Mouse (Mus musculus): Measurements from ENCODE around the gene Asic2. TPM values are rescaled to one million over a fixed set of nuclear protein-coding genes. Genes with fewer than 3 reads are reported as not detected.
"Not testable (repeated sequence)": the region's sequence is repeated elsewhere in the genome, so short reads cannot be mapped to it uniquely, and the experiment has no call there.

The Asic2 gene
- total RNA-seq, 2 experiments from 2014 or later, result 73.7 to 79.1 TPM

DNA sequence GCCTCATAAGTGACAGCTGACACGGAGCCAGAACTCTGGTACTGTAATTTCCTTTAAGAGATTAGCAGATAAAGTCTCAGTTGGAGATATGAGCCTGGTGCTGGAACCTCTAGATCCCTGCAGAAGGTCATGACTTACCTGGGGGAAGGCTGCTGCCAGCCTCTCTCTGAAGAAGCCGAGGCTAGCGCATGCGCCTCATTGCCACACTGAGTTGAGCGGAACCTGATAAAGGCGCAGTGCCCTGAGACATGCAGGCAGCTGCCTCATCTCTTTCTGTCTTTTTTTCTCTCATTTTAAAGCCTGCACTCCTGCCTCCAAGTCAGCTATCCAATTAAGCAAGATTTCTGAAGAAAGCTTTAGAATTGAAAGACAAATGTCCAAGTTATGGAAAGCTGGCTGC lies 551.9 kb downstream of the Asic2 start:
- no peak for DNase-seq (ENCODE audit: low spot score in 2 of 2)
- intact Hi-C loops (cut with DNase I), result no loop called here

DNA sequence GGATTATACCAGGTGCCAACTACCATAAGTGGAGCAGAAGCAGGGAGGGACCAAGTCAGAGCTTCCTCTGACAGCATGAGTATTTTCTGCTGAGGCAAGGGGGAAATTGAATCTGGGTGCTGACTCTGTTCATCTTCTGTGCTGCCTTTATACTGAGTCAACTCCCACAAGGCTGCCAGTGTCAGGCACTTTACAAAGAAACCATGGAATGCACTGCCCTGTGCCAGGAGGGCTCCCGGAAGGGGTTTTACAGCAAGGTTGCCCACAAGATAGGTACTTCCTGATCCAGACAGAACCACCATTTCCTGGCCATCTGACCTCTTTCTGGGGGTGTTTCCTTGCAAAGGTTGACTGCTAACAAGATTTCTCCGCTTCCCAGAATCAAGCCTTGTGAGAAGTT lies 553.7 kb downstream of the Asic2 start:
- intact Hi-C loops (cut with DNase I), result no loop called here
- DNase-seq (ENCODE audit: low spot score in 2 of 2), result no peak

DNA sequence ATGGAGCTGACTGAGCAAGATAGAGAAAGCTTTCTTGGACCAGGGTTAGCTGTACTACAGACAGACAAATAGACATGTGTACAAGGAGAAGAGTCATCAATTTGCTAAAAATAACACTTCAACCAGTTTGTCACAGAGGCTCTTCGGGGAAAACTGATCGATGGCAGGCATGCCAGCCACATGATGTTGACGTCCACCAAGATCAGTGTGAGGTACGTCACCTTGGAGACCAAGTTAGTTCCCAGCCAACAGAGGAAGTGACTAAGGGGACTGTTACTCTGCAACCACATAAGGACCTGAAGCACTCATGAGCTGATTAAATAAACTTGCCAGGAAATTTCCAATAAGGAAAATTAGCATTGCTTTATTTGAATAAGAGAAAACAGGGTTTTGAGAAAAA lies 557.0 kb downstream of the Asic2 start:
- no peak for DNase-seq (ENCODE audit: low spot score in 2 of 2)
- intact Hi-C loops (cut with DNase I), result no loop called here

DNA sequence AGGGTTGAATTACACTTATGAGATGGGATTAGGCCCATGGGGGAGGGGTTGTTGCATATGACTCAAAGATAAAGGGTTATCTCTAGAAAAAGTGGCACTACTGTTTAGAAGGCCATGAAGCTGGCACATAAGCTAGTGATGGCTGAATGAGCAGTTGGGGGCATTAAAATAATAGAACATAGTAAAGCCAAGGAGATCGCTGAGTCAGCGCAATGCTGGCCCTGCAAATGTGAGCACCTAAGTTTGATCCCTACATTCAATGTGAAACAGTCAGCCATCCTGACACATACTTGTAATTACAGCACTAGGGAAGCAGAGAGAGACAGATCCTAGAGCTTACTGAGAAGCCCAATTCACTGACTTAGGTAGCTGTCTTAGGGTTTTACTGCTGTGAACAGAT lies 562.3 kb downstream of the Asic2 start:
- intact Hi-C loops (cut with DNase I), result no loop called here
- DNase-seq (ENCODE audit: low spot score in 2 of 2), result no peak

DNA sequence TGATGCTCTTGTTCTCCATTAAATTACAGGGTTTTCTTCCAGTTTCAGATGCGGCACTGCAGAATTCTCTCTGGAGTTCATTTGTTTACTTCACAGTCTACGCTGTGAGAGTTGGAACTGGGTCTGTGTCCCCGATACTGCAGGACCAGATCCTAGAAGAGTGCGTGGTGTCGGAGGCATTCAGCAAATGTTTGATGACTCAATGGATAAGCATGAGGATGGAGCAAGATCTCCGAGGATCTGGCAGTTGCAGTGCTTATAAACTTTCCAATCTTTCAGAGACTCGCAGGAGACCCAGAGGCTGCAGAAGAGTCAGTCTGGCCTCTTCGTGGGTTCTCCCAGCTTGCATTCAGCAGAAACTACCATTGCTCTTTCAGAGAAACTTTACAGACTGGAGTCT lies 566.0 kb downstream of the Asic2 start:
- intact Hi-C loops (cut with DNase I), result no loop called here
- no peak for DNase-seq (ENCODE audit: low spot score in 2 of 2)

DNA sequence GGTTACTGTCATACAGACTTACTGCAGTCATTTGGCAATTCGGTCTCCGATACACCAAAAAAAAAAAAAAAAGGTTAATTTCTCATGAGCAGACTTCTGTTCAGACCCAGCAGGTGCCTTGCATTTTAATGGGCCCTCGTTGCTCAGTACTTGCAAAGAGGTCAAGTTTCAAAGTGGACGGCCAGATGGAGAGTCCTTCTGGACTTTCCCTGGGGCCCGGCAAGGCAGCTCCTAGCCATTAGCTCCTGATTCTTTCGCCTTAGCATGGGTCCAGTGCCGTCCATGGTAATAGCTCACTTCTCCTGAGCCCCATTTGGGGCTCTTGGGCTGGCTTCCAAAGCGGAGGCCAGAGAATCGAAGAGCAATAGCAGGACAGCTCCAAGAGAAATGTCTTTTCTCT lies 575.4 kb downstream of the Asic2 start:
- intact Hi-C loops (cut with DNase I), result no loop called here
- DNase-seq (ENCODE audit: low spot score in 2 of 2), result no peak

DNA sequence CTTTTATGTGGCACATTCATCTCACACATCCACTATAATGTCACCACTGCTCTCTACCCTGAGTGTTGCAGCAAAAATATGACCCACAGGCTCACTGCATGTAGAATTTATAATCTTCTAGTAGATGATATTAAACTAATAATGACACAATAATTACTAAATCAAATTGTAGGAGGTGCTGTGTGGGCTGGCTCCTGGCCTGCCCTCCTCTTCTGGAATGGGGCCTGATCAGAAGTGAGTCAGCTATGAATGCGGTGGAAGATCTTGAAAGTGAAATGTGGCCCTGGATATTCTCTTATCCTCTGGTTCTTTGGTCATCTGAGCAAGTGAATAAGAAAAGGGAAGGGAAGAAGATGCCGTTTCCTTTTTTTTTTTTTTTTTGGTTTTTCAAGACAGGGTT lies 582.1 kb downstream of the Asic2 start:
- DNase-seq (ENCODE audit: low spot score in 2 of 2), result no peak
- intact Hi-C loops (cut with DNase I), result no loop called here

DNA sequence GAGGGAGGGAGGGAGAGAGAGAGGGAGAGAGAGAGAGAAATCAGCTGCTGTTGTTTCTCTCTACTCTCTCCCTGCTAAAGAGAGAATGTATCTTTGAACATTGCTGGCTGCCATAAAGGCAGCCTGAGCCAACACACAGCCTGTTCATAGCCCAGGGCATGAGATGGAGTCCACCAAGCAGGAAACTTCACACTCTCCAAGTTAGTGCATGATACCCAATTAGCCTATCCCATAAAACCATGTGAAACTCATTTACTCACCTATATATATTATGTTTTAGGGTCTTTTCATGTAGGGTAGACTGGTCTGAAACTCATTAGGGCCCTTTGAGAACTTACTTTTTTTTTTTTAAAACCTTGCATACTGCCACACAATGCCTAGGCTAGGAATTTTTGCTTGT lies 582.7 kb downstream of the Asic2 start:
- intact Hi-C loops (cut with DNase I), result no loop called here
- DNase-seq (ENCODE audit: low spot score in 2 of 2), result no peak

DNA sequence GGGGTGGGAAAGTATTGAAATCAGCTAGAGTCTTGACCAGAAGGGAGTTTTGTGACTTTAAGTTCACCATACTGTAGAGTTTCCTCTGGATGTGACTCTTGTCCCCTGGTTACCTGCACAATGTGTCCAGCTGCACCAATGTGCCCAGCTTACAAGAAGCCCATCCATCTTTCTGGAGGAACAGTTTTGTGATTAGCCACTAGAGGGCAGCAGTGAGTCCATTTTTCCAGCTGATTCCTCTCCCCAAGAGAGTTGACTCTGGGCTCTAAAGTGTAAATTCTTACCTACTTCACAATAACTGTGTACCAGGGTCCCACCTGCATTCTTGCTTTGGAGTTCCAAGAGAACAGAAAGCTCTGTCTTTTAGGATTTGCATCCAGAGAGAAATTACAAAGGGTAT lies 593.4 kb downstream of the Asic2 start:
- intact Hi-C loops (cut with DNase I), result loop anchor here (5.0 to 10.0 kb wide), 6 partner anchors 82 to 468 kb away; no protein-coding TSS in a partner anchor
- DNase-seq (ENCODE audit: low spot score in 2 of 2), result peak; percentile 28 to 54

DNA sequence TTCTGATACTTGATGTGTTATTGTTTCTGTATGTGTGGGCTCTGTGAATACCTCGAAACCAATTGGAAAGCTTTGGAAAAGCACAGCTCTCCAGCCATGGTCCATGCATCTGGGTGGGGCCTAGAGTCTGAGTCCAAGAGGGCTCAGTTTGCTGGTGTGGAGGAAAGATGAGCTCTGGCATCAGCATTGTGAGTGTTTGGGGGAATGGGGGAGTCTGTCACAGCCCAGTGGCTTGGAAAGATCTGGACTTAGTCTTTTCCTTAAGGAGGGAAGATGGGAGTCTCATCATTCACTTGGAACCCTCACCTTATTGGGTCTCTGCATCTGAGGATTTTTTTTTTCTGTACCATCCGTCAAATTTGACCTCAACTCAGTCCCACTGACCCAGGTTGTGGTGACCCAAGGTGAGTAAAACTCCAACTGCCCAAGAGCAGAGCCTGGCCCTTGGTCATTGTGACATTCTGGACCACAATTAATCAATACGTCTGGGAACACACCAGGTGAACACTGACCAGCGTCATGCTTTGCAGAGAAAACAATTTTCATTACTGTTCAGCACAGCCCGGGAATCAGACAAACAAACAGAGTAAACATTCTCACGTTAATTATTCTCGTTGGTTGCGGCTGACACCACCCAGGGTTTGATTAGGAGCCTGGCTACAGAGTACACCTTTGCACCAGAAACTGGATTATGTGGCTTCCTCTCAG lies 594.1 kb downstream of the Asic2 start:
- no peak for DNase-seq (ENCODE audit: low spot score in 2 of 2)
- intact Hi-C loops (cut with DNase I), result loop anchor here (10.0 kb wide), 3 partner anchors 131 to 219 kb away; no protein-coding TSS in a partner anchor

DNA sequence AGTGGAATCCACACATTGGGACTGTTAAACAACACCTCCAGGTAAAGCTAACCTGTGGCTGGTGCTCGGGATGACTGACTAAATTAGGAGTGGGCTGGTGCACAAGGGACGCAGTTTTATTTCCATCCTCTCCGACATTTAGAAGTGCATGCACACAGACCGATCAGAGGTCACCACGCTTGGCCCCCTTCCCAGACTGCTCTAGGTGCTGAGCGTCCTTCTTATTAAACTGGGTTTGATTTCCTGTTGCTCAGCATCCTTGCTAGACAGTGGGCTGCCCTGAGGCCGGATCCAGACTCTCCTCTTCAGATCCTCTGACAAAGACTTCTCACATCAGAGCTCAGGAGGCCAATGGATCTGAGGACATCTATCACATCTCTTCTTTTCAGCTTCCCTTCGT lies 596.7 kb downstream of the Asic2 start:
- intact Hi-C loops (cut with DNase I), result loop anchor here (10.0 kb wide), 3 partner anchors 133 to 217 kb away; no protein-coding TSS in a partner anchor
- DNase-seq (ENCODE audit: low spot score in 2 of 2), result no peak

DNA sequence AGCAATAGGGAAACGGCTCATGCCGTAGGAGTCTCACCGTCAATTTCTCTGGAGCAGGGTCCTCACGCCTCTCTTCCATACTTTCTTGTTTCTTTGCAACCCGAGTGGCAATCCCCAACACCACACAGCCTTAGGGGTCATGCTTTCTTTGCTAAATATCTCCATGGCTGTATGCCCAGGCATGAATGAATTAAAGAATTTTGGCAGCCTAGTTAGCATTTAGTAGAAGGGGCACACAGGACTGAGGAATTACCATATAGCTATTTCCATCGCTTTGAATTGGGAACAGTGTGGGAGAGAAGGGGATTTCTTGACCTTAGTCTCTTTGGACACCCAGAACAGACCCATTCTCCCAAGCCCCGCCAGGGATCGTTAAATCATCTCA lies 597.8 kb downstream of the Asic2 start:
- intact Hi-C loops (cut with DNase I), result loop anchor here (10.0 kb wide), 3 partner anchors 134 to 216 kb away; no protein-coding TSS in a partner anchor
- no peak for DNase-seq (ENCODE audit: low spot score in 2 of 2)

DNA sequence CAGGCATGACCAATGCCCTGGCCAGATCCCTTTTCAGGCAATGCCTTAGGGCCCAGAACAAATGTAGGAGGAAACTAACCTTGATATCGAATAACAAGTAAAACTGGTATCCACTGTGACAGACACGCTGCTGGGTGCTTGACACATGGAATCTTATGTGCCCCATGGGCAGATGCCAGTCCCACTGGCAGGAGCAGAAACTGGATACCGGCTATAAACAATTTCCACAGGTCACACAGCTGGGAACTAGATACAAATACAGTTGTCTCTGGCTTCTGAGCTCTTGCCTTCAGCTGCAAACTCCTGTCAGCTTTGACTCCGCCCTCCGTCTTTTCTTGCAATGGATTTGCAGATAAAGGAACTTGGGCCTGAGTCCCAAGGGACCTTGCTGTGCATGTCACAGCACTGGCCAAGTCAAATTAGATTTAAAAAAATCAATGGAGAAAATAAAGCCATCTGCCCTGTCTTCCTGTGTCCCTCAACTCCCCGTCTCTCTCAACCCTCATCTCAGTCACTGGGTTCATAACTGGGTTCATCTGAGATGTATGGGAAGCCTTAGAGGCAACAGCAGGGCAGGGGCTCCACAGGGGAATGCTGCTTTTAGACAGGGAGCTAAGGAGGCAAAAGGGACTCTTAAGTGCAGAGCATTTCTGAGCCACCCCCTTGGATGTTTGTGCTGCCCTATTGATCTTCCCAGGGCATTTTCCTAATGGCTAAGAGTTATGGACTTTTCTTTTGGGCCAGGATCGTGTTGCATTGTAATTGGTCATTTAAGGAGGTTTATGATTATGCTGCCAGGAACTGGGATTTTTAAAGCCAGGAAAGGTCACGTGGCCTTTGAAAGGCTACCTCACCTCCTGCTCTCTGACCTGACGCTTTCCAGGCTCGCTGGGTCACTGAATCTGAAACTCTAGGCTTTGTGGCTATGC lies 598.5 kb downstream of the Asic2 start:
- intact Hi-C loops (cut with DNase I), result loop anchor here (10.0 kb wide), 3 partner anchors 135 to 215 kb away; no protein-coding TSS in a partner anchor
- DNase-seq (ENCODE audit: low spot score in 2 of 2), result no peak

DNA sequence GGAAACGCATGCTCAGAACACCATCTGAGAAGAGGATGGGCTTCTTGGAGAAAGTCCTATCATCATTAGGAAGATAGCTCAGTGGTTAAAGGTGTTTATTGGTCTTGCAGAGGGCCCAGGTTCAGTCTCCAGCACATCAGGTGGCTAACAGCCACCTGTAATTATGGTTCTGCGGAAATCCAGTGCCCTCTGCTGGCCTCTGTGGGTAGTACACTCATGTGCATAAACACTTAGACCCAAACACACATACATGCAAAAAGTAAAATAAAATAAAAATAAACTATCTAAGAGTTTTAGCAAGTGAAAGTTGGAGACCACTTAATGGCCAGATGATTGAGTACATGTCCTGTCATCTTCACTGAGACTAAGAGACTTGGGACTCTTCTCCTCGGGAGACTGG lies 603.8 kb downstream of the Asic2 start:
- DNase-seq (ENCODE audit: low spot score in 2 of 2), result no peak
- intact Hi-C loops (cut with DNase I), result no loop called here

DNA sequence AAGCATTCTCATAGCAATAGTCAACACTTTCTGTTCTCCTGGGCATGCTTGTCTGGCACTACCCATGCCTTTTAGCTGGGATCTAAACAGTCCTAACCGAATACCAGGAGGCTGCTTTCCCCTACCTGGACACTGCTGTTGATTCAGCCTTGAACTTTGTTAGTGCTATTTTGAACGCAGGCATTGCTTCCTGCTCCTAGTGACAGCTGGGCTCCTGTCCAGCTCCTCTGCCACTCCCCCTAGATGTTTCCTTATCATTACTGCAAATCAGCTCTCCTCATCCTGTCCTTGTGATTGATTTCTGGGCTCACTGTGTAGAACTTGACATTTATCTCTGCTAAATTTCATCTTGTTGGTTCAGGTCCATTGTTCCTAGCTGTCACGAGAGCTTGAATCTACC lies 605.8 kb downstream of the Asic2 start:
- DNase-seq (ENCODE audit: low spot score in 2 of 2), result peak in 1 of 2 experiments; percentile 7
- intact Hi-C loops (cut with DNase I), result no loop called here

DNA sequence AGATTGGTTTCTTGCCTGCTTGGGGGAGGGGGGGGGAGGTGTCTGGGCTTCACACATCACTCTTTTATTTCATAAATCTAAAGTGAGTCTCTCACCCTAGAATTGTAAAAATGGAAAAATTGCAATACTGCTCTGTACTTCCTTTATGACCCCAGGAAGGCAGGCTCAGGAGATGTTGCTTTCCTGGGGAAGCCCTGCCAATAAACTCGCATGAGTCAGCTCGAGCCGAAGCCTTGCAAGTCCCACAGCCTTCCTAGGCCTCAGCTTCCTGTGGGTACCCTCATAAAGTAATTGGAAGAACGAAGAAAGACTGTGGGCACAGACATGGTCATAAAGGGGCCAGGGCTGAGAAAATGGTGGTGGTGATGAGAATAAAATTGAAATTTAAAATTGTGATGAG lies 607.2 kb downstream of the Asic2 start:
- DNase-seq (ENCODE audit: low spot score in 2 of 2), result no peak

DNA sequence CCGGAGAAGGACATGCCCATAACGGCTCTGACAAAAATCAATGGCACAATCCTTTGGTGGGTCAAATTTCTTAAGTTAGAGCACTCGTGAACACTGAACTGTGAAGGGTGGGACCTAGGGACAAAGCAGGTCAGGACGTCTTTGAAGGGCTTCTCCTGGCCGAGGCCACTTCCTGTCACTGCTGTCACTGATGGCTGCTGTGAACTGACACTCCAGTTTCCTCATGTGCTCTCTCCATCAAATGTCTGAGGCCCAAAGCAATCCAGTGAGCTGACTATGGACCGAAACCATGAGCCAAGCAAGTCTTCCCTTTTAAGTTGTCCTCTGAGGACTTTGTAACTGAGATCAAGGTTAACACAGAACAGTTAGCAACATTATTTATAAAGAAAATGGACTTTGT lies 617.8 kb downstream of the Asic2 start:
- intact Hi-C loops (cut with DNase I), result not testable (repeated sequence)

More for the DNA sequence above, 607.2 kb downstream of the Asic2 start:
- intact Hi-C loops (cut with DNase I), result no loop called here

DNA sequence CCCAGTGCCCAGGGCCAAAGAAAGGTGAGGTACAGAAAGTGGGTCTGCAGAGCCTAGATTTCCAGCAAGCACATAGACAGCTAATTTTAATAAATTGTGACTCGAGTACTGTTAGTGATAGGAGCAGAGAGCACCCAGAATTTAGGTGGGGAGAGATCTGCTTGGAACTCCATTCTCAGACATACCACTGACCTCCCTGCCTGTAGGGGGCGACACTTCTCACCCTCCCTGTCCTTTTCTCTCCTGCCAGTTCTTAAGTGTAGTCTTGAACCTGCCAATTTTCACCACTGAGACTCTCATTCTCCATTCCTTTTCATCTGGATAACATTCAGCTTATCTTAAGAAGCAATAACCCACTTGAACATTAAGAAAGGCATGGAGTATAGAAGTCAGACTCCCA lies 636.3 kb downstream of the Asic2 start:
- intact Hi-C loops (cut with DNase I), result no loop called here
- DNase-seq (ENCODE audit: low spot score in 2 of 2), result no peak

More for the DNA sequence above, 617.8 kb downstream of the Asic2 start:
- not testable (repeated sequence) for DNase-seq (ENCODE audit: low spot score in 2 of 2)

DNA sequence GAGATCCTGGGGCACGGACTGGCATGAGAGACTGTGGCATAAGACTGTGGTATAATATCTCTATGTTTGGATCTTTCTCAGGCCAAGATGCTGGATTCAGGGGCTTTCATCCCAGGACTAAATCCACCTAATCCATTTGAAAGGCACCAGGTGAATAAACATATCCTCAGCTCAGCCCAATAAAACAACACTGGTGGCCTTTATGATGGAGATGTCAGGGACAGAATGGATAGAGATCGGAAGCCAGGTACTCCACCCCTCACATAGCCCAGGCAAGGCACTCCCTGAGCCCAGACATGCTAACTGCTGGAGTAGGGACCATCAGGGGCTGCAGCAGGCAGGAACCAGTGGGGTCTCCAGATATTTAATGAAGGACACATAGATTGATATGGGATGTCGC lies 637.3 kb downstream of the Asic2 start:
- intact Hi-C loops (cut with DNase I), result no loop called here
- no peak for DNase-seq (ENCODE audit: low spot score in 2 of 2)

DNA sequence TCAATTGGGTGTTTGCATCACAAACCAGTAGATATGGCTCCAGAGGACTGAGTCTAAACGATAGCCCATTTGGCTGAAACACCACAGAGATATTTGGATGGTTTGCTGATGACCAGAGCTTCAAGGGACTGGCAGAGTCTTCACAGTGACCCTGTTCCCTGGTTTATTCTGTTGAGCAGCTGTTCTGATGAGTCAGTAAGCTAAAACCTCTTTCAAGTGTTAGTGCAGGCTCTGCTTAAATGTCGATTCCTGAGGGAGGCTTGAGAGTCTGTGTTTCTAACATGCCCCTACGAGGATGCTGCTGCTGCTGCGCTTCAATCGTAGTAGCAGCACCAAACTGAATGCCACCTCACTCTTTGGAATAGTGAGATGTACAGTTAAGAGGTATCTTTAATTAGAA lies 640.2 kb downstream of the Asic2 start:
- DNase-seq (ENCODE audit: low spot score in 2 of 2), result no peak
- intact Hi-C loops (cut with DNase I), result no loop called here

DNA sequence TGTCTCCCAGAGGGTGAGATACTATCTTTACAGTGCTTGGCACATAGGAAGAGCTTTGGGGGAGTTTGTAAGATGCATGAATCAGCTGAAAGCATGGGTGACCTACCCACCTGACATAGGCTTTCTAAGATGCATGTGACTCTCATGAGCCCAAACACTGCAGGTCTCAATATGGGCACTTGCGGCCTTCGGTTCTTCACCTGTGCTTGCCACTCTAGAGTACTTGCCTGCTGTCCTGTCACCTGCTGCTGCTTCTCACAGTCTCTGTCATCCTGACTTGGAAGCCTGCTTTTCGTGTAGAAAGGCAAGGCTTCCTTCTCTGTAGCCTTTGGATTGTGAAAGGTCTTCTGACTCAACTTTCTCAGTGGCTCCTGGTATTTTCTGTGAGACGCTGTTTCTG lies 645.1 kb downstream of the Asic2 start:
- DNase-seq (ENCODE audit: low spot score in 2 of 2), result peak in 1 of 2 experiments; percentile 13
- intact Hi-C loops (cut with DNase I), result no loop called here
